Mouse (Mus musculus): Measurements from ENCODE around the gene Tubb2a.

DNA sequence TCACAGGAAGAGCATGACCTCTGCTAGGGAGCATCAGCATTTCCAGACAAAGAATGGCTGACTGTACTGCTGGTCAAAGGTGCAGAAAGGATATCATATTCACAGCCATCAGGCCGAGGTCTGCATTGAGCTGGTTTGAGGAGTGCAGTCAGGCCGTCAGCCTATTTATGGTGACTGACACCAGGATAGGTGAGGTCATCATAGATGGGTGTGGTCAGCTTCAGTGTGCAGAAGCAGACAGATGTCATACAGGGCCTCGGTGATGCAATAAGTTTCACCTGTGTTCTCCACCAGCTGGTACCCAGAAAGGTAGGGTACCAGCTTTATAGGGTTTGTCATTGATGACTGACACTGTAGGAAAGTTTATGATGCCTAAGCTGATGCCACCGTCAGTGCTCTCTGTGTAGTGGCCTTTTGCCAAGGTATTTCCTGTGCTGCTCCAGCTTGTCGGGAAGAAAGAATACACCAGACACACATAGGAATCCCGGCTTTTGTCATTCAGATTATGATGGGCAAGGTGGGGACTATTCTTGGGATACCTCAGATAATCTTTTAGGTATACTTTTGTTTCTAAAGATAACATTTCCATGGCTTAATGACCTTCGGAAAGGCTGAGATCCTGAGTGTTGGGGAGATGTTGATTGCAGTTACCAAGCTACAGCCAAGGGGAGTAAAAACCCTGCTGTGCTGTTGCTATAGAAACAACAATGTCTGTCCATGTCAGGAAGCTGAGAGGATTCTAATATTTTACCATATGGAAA, 9.4 kb upstream of the Tubb2a start:
- no peak for TF ChIP-seq POLR2A (IDR thresholded peaks at IDR 0.05; ENCODE audit: extremely low read depth, insufficient read depth, low read length)
- TF ChIP-seq CTCF (IDR thresholded peaks at IDR 0.05; ENCODE audit: low read depth, low read length) = no peak

Data from liver, adult 2 months (tissue).